Mouse (Mus musculus) urinary bladder, postnatal 25 days (tissue): ENCODE results near the gene Gabpa.

Experiments
- DNase-seq: peaks from one replicate; pipeline ENCODE4 v3.0.0; 2022; ENCODE audit warnings: low spot score

The Gabpa gene

DNA sequence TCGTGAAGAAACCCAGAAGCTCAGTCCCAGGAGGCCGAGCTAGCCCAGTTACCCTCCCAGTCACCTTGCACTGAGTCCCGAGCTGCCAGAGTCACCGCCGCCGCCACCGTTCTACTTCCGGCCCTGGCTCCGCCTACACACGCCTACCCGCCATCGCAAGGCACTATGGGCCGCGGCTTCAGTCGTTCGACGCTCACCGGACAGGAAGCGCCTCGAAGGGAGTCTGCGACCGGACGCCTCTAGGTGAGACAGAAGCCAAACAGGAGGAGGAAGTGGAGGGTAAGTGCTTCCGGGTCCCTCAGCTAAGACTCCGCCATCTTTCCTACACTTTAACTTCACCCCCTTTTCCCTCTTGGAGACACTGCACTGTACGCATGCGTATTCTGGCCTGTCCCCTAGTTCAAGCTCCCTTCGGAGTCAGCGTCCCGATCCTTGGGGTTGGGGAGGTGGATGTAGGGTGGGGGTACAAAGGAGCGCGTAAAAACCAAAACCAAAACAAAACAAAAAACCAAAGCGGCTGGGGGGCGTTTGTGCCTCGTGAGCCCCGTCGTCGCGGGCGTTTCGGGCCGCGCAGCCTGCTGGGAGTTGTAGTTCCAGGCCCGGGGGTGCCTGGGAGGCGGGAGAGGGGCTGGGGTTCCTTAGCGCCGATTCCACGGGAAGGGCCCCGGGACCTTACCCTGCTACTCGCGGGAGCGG, at the start of gene Gabpa:
TSS of gene Gabpa (plus strand) at position 181 of the 696 bp plus-strand sequence.
- peak; percentile 73 for DNase-seq

DNA sequence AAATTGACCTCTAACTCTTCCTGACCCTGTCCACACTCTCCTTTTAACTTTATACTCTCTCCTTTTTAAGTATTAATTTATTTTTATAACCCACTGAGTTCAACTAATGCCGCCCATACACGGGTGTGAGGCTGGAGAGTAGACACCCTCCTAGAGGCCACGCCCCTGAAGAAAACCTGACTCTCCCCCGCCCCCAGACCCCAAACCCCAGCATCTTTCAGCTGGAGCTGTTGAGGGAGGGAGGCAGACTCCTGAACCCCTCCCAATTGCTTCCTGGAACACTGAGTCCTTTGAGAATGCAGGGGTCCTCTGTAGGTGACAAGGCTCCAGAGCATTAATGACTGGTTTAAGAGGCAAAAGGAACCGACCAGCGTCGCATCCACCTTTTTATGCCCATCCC, 49.8 kb upstream of the Gabpa start:
- DNase-seq, result no peak

DNA sequence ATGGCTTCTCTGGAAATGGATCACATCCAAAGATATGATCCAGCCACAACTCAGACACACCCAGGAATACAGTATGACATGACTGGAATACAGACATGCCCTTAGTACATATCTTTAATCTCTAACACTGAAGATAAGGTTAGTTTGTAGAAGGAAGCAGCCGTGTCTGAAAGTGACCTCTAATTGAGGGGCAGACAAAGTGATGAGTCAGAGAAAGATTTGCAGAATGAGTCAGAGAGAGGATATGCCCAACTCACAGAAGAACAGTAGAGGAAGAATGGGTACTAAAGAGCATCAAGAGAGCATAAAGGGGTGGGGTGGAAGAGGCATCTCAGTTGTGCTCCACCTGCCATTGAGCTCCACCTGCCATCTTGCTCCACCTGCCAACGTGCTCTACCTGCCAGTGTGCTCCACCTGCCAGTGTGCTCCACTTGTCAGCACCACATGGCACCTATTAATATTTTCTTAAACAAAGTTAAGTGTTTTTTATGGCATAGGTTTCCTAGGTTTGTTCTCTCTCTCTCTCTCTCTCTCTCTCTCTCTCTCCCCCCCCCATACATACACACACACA, 44.0 kb upstream of the Gabpa start:
- DNase-seq, result no peak

DNA sequence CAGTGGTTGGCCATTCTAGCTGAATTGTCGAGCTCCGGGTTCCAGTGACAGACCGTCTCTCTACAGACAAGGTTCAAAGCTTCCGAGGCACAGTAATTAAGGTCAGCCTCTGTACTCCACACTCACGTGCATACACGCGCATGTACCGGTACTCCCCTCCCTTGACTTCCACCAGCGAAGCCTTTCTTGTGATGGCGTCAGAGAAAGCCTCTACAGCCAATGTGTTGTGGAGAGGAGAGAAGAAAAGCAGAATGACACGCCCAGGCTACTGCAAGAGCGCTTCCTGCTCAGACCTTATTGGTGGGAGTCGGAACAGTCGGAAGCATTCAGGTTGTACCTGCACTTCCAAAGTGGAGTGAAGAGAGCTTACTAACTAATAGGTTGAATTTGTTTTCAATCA, 41.3 kb upstream of the Gabpa start:
- DNase-seq, result no peak

DNA sequence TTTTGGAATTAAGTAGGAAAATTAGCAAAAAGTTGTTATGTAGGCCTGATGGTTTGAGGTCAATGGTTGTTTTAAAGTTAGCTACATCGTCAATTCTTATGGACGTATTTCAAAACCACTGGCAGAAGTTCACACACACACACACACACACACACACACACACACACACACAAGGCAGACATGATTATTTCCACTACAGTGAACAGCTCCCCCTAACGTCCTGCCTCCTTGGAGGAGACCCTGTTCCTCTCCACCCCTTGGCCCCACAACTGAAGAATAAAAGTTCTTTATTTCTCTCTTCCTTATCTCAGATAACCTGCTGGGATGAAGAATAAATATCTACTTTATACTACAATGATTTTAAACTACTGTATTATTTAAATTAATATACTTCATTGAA, 39.4 kb upstream of the Gabpa start:
- DNase-seq, result no peak

DNA sequence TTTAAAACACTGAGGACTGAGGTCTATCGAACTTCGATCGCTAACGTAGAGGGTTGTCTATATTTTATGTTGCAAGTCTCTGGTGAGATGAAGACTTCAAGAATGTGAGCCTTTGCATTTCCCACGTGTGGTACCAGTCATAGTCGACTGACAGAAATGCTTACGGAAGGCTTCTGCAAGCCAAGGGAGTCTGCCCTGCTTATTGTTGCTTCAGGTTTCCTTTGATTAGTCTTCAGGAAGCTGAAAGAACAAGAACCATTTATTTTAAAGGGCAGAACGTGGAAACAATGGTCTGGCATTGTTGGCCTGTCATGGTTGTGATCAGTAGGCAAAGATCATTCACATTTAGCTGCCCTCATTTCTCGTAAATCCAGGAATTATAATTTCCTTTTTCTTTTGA, 38.0 kb upstream of the Gabpa start:
- DNase-seq, result no peak

DNA sequence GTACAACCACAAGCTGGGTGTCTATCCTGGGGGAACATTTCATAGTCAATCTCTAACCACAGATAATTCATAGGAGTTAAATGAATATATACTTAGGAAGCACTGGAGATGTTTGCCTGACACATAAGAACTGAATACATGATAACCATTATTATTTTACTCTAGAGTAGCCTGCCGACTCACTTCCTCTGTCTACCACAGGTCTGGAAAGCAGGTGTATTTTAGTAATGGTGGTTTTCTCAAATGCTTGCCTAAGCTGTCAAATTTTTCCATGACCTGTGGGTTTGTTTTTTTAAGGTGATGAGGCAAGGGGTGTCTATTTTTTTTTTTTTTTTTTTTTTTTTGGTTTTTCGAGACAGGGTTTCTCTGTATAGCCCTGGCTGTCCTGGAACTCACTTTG, 34.7 kb upstream of the Gabpa start:
- DNase-seq, result no peak

DNA sequence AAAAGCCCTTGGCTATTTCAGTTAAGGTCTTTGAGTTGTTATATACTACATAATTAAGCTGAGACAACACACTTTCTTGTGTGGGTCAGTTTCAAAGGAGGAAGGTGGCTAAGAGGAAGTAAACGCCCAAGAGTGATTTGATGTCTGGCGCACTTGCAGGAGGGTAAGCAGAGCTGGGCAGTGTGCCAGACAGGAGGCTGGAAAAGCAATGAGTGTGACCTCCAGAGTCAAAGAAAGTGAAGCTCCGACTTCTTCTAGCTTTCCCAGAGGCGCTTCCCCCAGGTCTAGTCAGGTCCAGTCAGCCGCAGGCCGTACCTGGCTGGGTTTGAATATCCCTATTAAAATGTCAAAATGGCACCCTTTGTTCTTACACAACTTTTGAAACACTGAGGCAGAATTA, 32.5 kb upstream of the Gabpa start:
- no peak for DNase-seq

DNA sequence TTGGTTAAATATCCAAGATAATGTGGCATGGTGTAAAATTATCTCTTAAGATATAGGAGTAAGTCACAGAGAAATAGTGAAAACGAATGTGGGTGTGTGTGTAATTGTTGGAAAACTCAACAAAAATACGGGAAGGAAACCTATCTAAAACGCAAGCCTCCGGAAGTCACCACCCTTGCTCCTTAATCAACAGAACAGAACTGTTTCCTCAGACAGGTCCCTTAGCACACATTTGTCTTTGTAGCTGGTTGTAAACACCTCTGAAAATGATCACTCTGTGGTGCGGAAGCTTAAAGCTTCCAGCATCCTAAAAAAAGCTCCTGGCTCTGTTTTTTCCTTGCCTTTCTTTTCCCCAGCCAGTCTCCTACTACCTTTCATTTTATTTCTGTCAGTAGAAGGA, 29.9 kb upstream of the Gabpa start:
- DNase-seq, result no peak

DNA sequence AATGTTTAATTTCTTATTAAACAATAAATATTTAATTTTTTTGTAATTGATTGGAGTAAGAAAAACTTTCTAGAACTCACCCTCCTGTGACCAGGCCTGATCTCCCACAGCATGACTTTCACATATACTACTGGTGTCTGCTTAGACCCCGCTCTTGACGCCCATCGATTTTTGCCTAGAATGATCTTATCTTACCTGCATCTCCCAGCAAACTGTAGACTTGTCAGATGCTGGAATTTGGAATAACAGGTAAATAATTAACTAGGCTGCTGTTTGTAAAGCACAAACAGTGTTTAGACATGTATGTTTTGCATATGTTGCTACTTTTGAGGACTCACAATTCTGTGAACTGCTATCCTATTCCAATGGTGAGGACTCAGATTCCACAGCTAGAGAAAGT, 28.6 kb upstream of the Gabpa start:
- DNase-seq, result no peak

DNA sequence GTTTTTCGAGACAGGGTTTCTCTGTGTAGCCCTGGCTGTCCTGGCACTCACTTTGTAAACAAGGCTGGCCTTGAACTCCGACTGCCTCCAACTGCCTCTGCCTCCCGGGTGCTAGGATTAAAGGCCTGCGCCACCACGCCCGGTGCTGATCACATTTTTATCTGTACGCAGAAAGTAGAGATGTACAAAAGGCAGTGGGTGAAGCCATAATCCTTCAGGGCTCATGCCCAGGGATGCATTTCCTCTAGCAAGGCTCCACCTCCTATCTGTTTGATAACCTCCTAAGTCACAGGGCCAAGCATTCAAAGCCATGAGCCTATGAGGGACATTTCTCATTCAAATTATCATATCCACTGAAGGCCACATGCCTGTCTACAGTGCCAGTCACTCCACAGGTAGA, 26.9 kb upstream of the Gabpa start:
- no peak for DNase-seq

DNA sequence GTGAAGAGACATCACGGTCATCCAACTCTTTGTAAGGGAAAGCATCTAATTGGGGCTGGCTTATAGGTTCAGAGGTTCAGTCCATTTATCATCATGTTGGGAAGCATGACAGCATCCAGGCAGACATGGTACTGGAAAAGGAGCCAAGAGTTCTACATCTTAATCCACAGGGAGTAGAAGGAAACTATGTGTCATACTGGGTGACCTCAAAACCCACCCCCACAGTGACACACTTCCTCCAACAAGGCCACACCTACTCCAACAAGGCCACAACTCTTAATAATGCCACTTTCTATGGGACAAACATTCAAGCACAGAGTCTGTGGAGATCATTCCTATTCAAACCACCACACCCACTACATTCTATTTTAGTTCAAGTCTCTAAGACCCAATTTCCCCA, 24.5 kb upstream of the Gabpa start:
- no peak for DNase-seq

DNA sequence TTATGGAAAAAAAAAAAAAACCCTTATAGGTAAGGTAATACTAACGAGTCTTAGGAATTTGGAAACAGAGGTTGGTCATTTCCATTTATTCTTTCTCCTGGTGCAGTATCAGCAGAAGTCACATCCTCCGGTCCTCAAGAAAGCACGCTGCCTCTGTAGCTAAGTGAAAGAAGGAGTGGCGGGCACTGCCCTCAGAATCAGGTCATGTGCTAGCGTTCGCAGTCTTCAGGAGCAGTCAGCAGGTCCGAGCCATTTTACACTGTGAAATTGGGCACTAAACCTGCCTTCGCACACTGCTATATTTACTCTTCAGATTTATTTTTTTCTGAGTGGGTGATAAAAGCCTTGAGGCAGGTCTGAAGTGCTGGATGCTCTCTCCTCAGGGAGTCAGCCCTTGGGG, 20.9 kb upstream of the Gabpa start:
- no peak for DNase-seq

DNA sequence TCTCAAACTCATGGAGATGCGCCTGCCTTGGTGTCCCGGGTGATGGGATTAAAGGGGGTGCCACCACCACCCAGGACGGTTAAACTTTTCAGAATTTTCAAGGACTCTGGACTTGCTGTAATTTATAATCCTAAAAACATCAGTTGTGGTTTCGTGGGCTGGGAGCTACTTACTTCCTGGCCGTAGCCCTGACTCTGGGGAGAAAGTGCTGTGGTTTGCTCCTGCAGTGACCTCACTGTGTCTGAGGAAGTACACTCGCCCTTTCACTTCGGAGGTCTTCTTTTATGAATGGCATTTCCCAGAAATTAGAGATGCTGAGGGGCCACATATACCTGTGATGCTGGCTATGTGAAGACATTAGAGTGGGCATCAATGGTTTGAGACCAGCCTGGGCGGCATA, 20.2 kb upstream of the Gabpa start:
- DNase-seq, result no peak

DNA sequence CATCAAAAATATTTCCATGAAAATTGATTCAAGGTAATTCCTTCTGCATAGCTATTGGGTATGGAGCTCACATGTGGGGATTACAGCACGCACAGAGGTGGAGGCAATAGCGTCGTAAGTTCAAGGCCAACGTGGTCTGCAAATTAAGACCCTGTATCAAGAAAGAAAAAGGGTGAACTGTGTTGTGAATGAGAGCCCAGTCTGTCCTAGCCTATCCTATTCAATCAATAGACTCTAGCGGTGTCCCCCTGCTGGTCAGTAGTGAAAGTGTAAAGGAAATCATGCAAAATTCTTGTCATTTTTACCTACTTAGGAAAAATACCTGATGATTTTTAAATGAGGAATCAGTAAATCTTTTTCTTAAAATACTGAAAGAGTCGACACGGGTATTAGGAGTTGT, 17.3 kb upstream of the Gabpa start:
- DNase-seq, result no peak

DNA sequence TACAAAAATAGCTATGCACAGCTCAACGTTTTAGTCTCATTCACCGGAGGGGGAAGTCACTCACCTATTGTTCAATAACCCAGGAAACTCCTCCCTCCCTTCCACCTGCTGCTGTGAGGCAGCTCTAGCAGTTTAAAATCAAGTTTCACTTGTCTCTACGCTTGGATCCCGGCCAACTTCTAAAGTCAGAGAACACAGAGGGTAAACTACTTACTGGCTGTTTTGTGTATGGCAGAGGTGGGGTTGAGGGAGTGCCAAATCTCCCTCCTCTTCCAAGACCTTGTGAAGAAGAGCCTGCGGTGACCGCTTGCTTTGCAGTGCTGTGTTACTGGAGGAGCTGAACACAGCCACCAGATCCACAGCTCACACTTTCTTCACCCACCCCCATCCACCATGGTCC, 9.7 kb upstream of the Gabpa start:
- peak; percentile 19 for DNase-seq

DNA sequence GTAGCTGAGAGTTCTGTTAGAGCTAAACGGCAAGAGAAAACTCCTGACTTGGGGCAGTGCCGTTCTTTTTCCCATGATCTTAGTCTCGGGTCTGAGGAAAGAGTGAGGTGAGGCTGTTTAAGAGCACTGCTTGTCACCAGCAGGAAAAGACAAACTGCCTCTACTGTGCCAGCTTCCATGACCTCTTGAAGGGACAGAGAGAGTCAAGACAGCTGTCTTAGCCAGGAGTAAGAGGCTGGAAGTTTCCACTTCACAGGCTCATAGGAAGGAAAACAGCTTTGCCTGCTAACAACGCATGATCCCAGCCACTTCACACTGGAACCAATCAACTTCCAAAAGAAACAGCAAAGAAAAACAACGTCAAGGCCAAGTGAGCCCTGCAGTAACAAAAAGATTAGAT, 3.0 kb upstream of the Gabpa start:
- no peak for DNase-seq

DNA sequence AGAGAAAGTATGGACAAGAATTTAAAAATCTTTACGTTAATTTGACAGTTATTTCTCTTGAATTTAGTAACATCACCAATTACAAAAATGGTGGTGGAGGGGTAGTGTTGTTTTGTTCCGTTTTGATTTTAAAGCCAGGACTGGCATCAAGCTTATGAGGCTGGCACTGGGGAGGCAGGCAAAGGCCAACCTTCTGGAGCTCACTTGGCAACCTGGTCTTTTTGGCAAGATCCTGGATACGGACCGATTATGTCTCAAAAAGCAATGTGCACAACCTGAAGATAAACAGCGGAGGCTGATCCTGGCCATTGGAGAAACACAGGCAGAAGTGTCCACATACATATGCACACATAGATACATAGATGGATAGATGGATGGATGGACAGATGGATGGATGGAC, 2.0 kb upstream of the Gabpa start:
- no peak for DNase-seq

DNA sequence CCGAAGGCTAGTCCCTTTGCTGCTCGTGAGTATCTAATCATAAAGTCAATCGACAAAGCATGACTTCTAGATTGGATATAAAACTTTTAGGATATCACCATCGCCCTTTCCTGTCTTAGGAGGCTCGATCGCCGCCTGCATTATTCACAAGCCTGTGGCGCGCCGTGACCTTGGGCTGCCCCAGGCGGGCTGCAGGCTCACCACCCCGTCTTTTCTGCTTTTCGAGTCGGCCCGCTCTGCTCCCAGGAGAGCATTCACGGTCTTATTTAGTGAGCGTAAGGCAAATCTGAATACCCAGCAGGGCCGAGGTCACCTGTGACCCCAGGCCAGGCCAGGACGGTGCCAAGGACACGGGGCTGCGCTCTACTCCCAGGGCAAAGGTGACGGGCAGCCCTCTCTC, 381 bp upstream of the Gabpa start:
- DNase-seq, result no peak

DNA sequence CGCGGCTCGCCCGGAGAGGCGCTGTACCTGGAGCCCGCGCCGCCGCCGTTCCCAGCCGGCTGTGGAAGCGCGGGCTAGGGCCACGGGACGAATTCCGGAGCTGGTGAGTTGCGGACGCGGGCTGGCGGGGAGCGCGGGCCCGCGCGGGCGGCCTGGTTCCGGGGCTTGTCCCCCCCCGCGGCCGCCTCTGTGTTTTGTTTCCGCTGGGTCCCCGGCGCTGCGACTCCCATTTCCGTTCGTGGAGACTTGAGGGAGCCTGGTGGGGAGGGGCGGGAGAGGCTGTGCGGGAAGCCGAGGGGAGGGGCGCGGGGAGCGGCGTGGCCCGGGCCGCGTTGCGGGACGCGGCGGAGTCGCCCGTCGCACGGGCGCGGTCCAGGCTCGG, 707 bp downstream of the Gabpa start, which contains the start of gene Atp5j:
TSS of gene Atp5j (minus strand) at position 185 of the 382 bp plus-strand sequence.
- peak; percentile 73 for DNase-seq

DNA sequence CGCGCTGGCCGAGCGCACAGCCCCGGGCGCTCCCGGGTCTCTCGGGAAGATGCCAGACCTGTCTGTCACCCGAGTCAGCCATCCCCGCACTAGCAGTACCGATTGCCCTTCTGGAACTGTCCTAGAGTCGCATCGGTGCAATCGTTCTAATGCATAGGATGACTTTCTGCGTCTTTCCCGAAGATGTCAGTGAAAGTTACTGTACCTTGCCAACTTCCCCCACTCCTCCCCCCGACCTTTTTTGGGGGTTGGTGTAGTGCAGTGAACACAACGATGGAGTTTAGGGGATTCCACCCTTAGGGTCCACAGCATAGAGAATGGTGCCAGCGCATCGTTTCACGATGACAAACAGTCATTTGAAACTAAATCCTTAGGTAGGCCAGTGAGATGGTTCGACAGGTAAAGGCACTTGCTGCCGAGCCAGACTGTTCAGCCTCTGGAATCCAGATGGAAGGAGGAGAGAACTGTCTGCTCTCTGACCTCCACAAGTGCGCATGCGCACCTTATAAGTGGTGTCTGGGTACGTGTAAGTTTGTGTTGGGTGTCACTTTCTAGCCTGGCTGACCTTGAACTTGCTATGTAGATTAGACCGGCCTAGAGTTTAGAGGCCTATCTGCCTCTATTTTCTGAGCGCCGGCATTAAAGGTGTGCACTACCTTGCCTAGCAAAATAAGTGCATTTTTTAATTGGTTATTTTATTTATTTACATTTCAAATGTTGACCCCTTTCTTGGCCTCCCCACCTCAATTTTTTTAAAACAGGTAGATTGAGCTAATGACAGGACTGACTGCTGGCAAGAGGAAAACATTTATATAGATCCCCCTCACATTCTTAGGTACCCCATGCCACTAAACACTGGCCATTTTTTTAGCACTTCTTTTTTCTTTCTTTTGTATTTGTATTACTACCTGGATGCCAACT, 1.4 kb downstream of the Gabpa start:
- peak; percentile 36 for DNase-seq

DNA sequence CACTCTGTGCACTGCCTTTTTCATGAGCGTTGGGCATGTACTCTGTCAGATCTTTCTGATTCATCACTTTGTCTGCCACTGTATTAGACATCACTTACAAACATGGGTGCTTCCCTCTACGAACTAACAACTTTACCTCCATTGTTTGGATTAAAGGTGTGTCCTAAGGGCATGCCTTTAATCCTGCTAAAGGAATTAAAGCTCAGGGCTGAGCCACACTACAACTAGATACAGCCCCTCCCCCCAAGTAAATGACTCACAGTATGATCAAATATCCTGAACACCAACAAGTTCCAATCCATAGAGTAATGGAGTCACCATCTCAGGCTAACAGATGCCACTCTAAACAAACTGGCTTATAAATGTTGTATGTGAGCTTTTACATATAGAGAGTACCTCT, 3.9 kb downstream of the Gabpa start:
- no peak for DNase-seq

DNA sequence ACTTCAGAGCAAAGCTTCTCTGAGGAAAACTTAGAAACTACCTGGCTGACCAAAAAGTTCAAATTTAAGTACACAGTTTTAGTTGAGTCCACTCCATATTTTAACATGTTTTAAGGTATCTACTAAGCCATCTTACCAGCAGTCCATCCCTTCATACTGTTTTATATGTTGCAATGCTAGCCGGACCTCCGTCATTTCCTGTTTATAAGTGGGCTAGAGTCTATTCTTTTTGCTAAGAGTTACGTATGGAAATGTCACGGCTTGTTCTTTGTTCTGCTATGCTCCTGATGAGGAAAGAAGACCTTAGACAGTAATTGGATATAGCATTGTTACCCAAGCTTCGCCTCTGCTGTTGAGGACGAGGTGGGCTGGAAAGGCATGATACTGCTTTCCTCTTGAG, 18.8 kb downstream of the Gabpa start:
- DNase-seq, result no peak
